Comparison of ENCODE assay signal across 9 mouse cellular contexts in the genomic region with DNA sequence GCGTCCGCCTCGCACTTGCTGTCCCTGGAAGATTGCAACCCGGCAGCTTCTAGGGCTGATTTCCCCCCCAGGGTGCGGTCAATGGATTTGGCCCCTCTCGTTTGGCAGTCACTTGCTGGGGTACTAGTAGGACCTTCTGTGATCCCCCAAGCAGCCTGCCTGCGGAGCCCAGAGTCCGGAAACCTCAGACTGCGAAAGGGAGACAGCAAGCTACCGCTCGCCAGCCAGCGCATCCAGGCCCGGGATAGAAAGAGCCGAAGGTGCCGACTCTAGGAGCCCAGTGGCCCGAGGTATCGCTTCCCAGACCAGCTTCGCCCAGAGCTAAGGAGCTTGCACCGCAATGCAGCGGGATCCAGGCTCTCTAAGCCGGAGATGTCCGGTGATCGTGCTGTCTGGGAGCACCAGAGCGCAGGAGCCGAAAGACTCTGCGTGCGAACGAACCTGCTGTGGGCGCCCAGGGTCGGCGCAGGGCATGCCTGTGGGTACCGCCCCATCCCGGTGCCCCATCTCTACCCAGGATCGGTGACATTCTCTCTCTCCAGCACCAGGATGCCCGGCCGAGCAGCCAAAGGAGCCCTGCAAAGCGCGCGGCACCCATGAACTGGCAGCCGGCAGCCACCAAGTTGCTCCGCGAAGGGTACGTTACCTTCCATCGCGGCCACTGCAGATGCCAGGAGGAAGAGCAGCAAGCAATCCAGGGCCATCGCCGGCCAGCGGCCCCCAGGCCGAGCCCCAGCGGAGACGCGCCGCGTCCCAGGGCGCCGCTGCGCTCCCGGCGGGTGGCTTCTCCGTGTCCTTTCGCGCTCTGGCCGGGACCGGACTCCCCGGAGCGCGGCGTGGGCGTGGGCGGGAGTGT. TPM values are rescaled to one million over a fixed set of nuclear protein-coding genes. Genes with fewer than 3 reads are reported as not detected.
A peak's percentile ranks its signal among the peaks of the same experiment; 100 is the strongest.
DNase-seq lines count a peak whose midpoint lies in the region; ATAC-seq lines count a peak whose summit lies in the region.
"Had no signal": no experiment of that assay in that cellular context is flagged by ENCODE, and none has a peak within 500 bp of the region (broad histone marks: within the 10 kb centered on the region; RNA-seq: fewer than 3 reads in every experiment).

No protein-coding gene starts in this region.

- H3K4me1 ChIP-seq in hindbrain, embryonic 16.5 days (ENCODE audit: control insufficient read depth, insufficient read depth, low read depth, low read length) = peaks cover 5% of the 10 kb centered on the region
- H3K4me1 ChIP-seq in limb, embryonic 13.5 days = peaks cover 23% of the 10 kb centered on the region
- peaks cover 34% of the 10 kb centered on the region for H3K4me1 ChIP-seq in neural tube, embryonic 13.5 days (replicated peaks)

- ATAC-seq in frontal cortex, adult (ENCODE audit: low TSS enrichment) = peak; percentile 34
- peak; percentile 31; the same call in 1 of the 2 replicates for ATAC-seq in hindbrain, embryonic 16.5 days
- no peak; the same call in 1 of the 2 replicates for ATAC-seq in limb, embryonic 13.5 days (ENCODE audit: low FRiP score, low read depth)
- ATAC-seq in neural tube, embryonic 13.5 days (ENCODE audit: low read depth) = peak; percentile 38
- no peak for ATAC-seq in erythroid progenitor cell, adult 5-6 weeks (replicated peaks; ENCODE audit: low FRiP score, poor library complexity, severe bottlenecking)

- peaks cover 11% of the 10 kb centered on the region; the same call in 1 of the 2 replicates for H3K27me3 ChIP-seq in hindbrain, embryonic 16.5 days (replicated peaks; ENCODE audit: control insufficient read depth, insufficient read depth, low read length)
- H3K27me3 ChIP-seq in limb, embryonic 13.5 days = peaks cover 96% of the 10 kb centered on the region
- peaks cover 87% of the 10 kb centered on the region for H3K27me3 ChIP-seq in neural tube, embryonic 13.5 days

- H3K9ac ChIP-seq in hindbrain, embryonic 16.5 days (ENCODE audit: low read depth, low read length) = peak overlapping the region; percentile 87
- H3K9ac ChIP-seq in limb, embryonic 13.5 days = peak overlapping the region; percentile 70
- H3K9ac ChIP-seq in neural tube, embryonic 13.5 days = peak overlapping the region; percentile 91

- peak overlapping the region; percentile 88 for H3K27ac ChIP-seq in hindbrain, embryonic 16.5 days (ENCODE audit: low read depth, low read length)
- no peak overlapping the region for H3K27ac ChIP-seq in limb, embryonic 13.5 days
- H3K27ac ChIP-seq in neural tube, embryonic 13.5 days (replicated peaks) = peak overlapping the region; percentile 86
- H3K27ac ChIP-seq: macrophage had no signal

- H3K4me3 ChIP-seq in hindbrain, embryonic 16.5 days (ENCODE audit: low read length) = peak overlapping the region; percentile 77
- peak overlapping the region; percentile 63 for H3K4me3 ChIP-seq in limb, embryonic 13.5 days
- peak overlapping the region; percentile 82 for H3K4me3 ChIP-seq in neural tube, embryonic 13.5 days

- H3K4me2 ChIP-seq in hindbrain, embryonic 16.5 days (ENCODE audit: low read length) = peak overlapping the region; percentile 84
- H3K4me2 ChIP-seq in limb, embryonic 13.5 days (replicated peaks) = peak overlapping the region; percentile 100
- H3K4me2 ChIP-seq in neural tube, embryonic 13.5 days = peak overlapping the region; percentile 98

- no peaks in the 10 kb centered on the region for H3K9me3 ChIP-seq in hindbrain, embryonic 16.5 days (ENCODE audit: control insufficient read depth, low read length)
- H3K9me3 ChIP-seq in limb, embryonic 13.5 days = no peaks in the 10 kb centered on the region
- H3K9me3 ChIP-seq in neural tube, embryonic 13.5 days = no peaks in the 10 kb centered on the region

- peak; percentile 8 for DNase-seq in adrenal gland, postnatal 25 days
- no peak for DNase-seq in adrenal gland, postnatal 4 days (ENCODE audit: low spot score in 2 of 2)
- DNase-seq in cerebellum, adult 8-10 months = peak; percentile 54

- WGBS in hindbrain, embryonic 16.5 days = under 1% methylated on average over 62 of the region's 70 CpGs
- under 1% methylated on average over 69 of the region's 70 CpGs for WGBS in limb, embryonic 13.5 days
- under 1% methylated on average over 70 of the region's 70 CpGs for WGBS in neural tube, embryonic 13.5 days

- H3K36me3 ChIP-seq in hindbrain, embryonic 16.5 days (ENCODE audit: control insufficient read depth, insufficient read depth, low read length) = no peaks in the 10 kb centered on the region
- H3K36me3 ChIP-seq in limb, embryonic 13.5 days = no peaks in the 10 kb centered on the region
- H3K36me3 ChIP-seq in neural tube, embryonic 13.5 days = no peaks in the 10 kb centered on the region

RNA-seq across cellular contexts. Expression of a gene that starts 0.6 kb away (rescaled TPM):
- total RNA-seq in adrenal gland, postnatal 25 days (2021) = 2.9 and 3.8 TPM in 2 replicates
- total RNA-seq in adrenal gland, postnatal 4 days (2021) = 1 to 10 TPM; 4.5 to 5.7 TPM
- 41.2 and 47.5 TPM in 2 replicates for polyA plus RNA-seq in hindbrain, embryonic 16.5 days (2015; fragmentation: Nextera tagmentation; extraction: Ambion mirVana)
- 3.9 and 4.2 TPM in 2 replicates for polyA plus RNA-seq in limb, embryonic 13.5 days (2015; fragmentation: Nextera tagmentation; extraction: Ambion mirVana)
- 30.4 and 33.6 TPM in 2 replicates for polyA plus RNA-seq in neural tube, embryonic 13.5 days (2015; fragmentation: Nextera tagmentation; extraction: Ambion mirVana)
- total RNA-seq in erythroid progenitor cell, adult 5-6 weeks (2015; ENCODE audit: low replicate concordance) = not detected in 2 replicates
- total RNA-seq in erythroid progenitor cell, adult 5-6 weeks (2017; ENCODE audit: low replicate concordance) = 0.90 TPM in 1 of 2 replicates, not detected in the other
- polyA plus RNA-seq: macrophage had no signal

Comparison
In these comparisons a context has a peak if more than half of its experiments do, and no peak if none do; other contexts are left out.
1. DNase-seq: peak in adrenal gland, postnatal 25 days (single experiment) and cerebellum, adult 8-10 months (single experiment); none in adrenal gland, postnatal 4 days (0 of 2).
2. ATAC-seq: peak in frontal cortex, adult (single experiment), hindbrain, embryonic 16.5 days (single experiment) and neural tube, embryonic 13.5 days (single experiment); none in limb, embryonic 13.5 days (single experiment) and erythroid progenitor cell, adult 5-6 weeks (single experiment).
3. Peak in every context shown above with its lines, with median percentiles within 50 percentile points of each other: H3K4me2 ChIP-seq, H3K4me3 ChIP-seq and H3K9ac ChIP-seq.